Mouse (Mus musculus): ENCODE measurements around the gene Birc3. TPM values are rescaled to one million over a fixed set of nuclear protein-coding genes. Genes with fewer than 3 reads are reported as not detected.

Gene Birc3
- total and polyA plus RNA-seq, 3 experiments: 9.3 to 71.2 (median 57.9) TPM

DNA sequence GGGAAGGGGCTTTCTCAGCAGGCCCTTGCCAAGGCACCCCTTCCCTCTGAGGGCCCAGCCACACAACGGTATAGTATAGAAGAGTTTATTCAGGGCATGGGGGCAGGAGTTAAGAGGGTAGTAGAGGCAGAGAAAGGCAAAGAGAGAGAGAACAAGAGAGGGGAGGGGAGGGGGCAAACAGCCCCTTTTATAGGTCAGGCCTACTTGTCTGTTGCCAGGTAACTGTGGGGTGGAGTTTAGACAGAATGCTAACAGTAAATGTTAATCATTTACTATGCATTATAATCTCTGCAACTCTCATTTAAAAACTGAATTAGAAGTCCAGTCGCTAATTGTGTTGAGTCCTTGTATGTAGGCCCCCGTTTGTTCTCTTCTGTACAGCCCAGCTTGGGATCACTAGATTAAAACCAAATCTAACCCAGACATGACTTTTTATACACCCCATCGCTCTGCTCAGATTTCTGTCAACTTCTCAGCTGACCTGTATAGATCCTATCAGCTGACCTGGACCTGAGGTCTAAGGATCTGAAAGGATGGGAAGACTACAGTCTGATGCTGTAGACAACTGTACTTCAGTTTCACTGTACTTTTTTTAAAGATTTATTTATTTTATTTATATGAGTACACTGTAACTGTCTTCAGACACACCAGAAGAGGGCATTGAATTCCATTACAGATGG lies 27.6 kb downstream of the Birc3 start:
- no peak for DNase-seq (ENCODE audit: low spot score)
- H3K4me3 ChIP-seq (ENCODE audit: low read depth, low read length): no peak overlapping the region
- H3K9me3 ChIP-seq (replicated peaks): no peaks in the 10 kb centered on the region
- H3K4me1 ChIP-seq (ENCODE audit: insufficient read depth, low read depth, low read length): peaks cover 6% of the 10 kb centered on the region; the same call in 1 of the 2 replicates
- H3K27me3 ChIP-seq (ENCODE audit: insufficient read depth, low read length): no peaks in the 10 kb centered on the region; the same call in 1 of the 2 replicates
- H3K36me3 ChIP-seq (replicated peaks): peaks cover 21% of the 10 kb centered on the region
- no peak for ATAC-seq (ENCODE audit: extremely low read depth, insufficient number of reproducible peaks, low FRiP score, poor library complexity, severe bottlenecking)
- TF ChIP-seq POLR2AphosphoS5 (IDR thresholded peaks at IDR 0.05; ENCODE audit: insufficient replicate concordance, low read depth, low read length) (no peak), CTCF (IDR thresholded peaks at IDR 0.05; ENCODE audit: low read depth, low read length) (no peak), GATA2 (IDR thresholded peaks at IDR 0.05; ENCODE audit: borderline replicate concordance, low read depth, low read length) (no peak), TAL1 (conservative IDR thresholded peaks at IDR 0.05; ENCODE audit: low read depth, low read length) (no peak), GATA1 (IDR thresholded peaks at IDR 0.05; ENCODE audit: borderline replicate concordance, low read length) (no peak)

GRCm38 (mm10) chr9:7841221-7841620 lies 31.8 kb downstream of the Birc3 start:
- Histone ChIP-seq H3K36me3 (replicated peaks) (no peaks in the 10 kb centered on the region), H3K4me1 (ENCODE audit: insufficient read depth, low read depth, low read length) (peaks cover 8% of the 10 kb centered on the region), H3K9me3 (replicated peaks) (no peaks in the 10 kb centered on the region), H3K27me3 (ENCODE audit: insufficient read depth, low read length) (no peaks in the 10 kb centered on the region; the same call in 1 of the 2 replicates), H3K4me3 (ENCODE audit: low read depth, low read length) (no peak overlapping the region)
- ATAC-seq (ENCODE audit: extremely low read depth, insufficient number of reproducible peaks, low FRiP score, poor library complexity, severe bottlenecking): no peak
- TF ChIP-seq CTCF (IDR thresholded peaks at IDR 0.05; ENCODE audit: low read depth, low read length) (no peak), GATA1 (IDR thresholded peaks at IDR 0.05; ENCODE audit: borderline replicate concordance, low read length) (no peak), POLR2AphosphoS5 (IDR thresholded peaks at IDR 0.05; ENCODE audit: insufficient replicate concordance, low read depth, low read length) (no peak), TAL1 (conservative IDR thresholded peaks at IDR 0.05; ENCODE audit: low read depth, low read length) (no peak), GATA2 (IDR thresholded peaks at IDR 0.05; ENCODE audit: borderline replicate concordance, low read depth, low read length) (no peak)
- DNase-seq (ENCODE audit: low spot score): no peak

GRCm38 (mm10) chr9:7837806-7838440 lies 35.1 kb downstream of the Birc3 start:
- DNase-seq (ENCODE audit: low spot score): peak; percentile 66
- no peak for ATAC-seq (ENCODE audit: extremely low read depth, insufficient number of reproducible peaks, low FRiP score, poor library complexity, severe bottlenecking)

DNA sequence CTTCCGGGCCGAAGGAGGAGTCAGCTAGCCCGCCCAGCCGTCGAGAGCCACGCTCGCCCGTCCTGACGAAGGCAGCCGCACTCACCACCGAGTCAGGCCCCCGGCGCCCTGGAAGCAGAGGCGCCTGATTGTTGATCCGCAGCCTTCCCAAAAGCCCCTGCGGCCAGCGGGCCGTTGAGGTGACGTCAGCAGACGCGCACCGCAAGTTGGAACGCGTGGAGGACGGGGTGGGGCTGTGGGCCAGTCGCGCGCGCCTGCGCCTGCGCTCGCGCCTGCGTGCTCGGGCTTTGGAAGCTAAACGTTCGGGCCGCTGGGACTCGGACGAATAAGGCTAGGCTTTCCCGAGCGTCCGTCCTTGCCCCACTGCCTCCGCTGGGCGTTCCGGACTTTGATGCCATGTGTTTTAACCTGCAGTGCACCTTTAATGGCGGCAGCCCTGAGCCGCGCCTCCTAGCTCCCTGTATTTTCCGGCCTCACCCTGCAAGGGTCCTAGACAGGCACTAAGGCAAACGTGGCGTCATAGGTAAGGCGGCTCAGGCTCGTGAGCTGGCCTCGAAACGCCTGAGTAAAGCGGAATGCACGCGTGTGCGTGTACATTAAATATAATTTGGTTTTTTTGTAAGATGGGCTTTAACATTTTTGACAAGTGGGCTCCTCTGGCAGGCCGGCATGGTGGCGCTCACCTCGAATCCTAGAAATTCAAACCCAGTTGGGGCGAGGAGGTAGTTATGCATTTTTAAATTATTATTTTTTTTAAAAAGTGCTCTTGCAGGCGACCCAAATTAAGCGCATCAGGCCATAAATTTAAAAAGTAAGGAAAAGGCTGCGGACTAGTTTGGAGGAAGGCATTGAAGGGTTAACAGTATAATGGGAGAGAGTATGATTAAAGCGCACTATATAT lies 35.8 kb downstream of the Birc3 start, which contains the start of gene Birc2:
Gene Birc2 (minus strand): TSS at position 160 of the 901 bp plus-strand sequence.
- TF ChIP-seq GATA2 (IDR thresholded peaks at IDR 0.05; ENCODE audit: borderline replicate concordance, low read depth, low read length): no peak
- TF ChIP-seq CTCF (IDR thresholded peaks at IDR 0.05; ENCODE audit: low read depth, low read length): no peak
- TF ChIP-seq POLR2AphosphoS5 (IDR thresholded peaks at IDR 0.05; ENCODE audit: insufficient replicate concordance, low read depth, low read length): no peak
- no peak for TF ChIP-seq GATA1 (IDR thresholded peaks at IDR 0.05; ENCODE audit: borderline replicate concordance, low read length)
- no peak for TF ChIP-seq TAL1 (conservative IDR thresholded peaks at IDR 0.05; ENCODE audit: low read depth, low read length)
- peak; percentile 87 for ATAC-seq (ENCODE audit: extremely low read depth, insufficient number of reproducible peaks, low FRiP score, poor library complexity, severe bottlenecking)
- Histone ChIP-seq H3K27me3 (ENCODE audit: insufficient read depth, low read length) (no peaks in the 10 kb centered on the region), H3K4me1 (ENCODE audit: insufficient read depth, low read depth, low read length) (peaks cover 25% of the 10 kb centered on the region), H3K4me3 (ENCODE audit: low read depth, low read length) (peak within 1 kb of the TSS; percentile 73), H3K9me3 (replicated peaks) (no peaks in the 10 kb centered on the region), H3K36me3 (replicated peaks) (peaks cover 17% of the 10 kb centered on the region)
- peak; percentile 80 for DNase-seq (ENCODE audit: low spot score)

More at GRCm38 (mm10) chr9:7837806-7838440, 35.1 kb downstream of the Birc3 start:
- no peak for TF ChIP-seq CTCF (IDR thresholded peaks at IDR 0.05; ENCODE audit: low read depth, low read length)
- TF ChIP-seq TAL1 (conservative IDR thresholded peaks at IDR 0.05; ENCODE audit: low read depth, low read length): no peak
- TF ChIP-seq GATA2 (IDR thresholded peaks at IDR 0.05; ENCODE audit: borderline replicate concordance, low read depth, low read length): no peak
- no peak for TF ChIP-seq POLR2AphosphoS5 (IDR thresholded peaks at IDR 0.05; ENCODE audit: insufficient replicate concordance, low read depth, low read length)
- TF ChIP-seq GATA1 (IDR thresholded peaks at IDR 0.05; ENCODE audit: borderline replicate concordance, low read length): no peak
- H3K27me3 ChIP-seq (ENCODE audit: insufficient read depth, low read length): no peaks in the 10 kb centered on the region
- no peaks in the 10 kb centered on the region for H3K9me3 ChIP-seq (replicated peaks)
- peaks cover 14% of the 10 kb centered on the region for H3K36me3 ChIP-seq (replicated peaks)
- H3K4me3 ChIP-seq (ENCODE audit: low read depth, low read length): peak overlapping the region; percentile 73
- peaks cover 23% of the 10 kb centered on the region for H3K4me1 ChIP-seq (ENCODE audit: insufficient read depth, low read depth, low read length)

DNA sequence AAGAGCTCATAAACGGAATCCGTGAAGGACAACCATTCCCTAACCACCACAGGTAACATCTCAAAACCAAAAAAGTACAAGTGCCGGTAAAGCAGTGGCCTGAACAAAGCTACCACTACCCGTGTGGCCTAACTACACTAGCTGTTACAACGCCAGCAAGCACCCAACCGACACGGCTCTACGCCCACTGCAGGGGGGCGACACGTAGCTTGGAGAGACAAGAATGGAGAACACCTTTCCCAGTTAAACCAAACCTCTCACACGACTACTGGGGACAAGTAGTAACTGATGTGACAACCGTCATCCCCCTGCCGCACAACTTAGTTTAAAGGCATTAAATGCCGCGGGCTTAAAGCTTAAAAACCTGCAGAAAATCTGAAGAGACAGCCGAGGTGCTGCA lies 36.7 kb downstream of the Birc3 start:
- H3K9me3 ChIP-seq (replicated peaks): no peaks in the 10 kb centered on the region
- TF ChIP-seq CTCF (IDR thresholded peaks at IDR 0.05; ENCODE audit: low read depth, low read length) (no peak), GATA2 (IDR thresholded peaks at IDR 0.05; ENCODE audit: borderline replicate concordance, low read depth, low read length) (no peak), GATA1 (IDR thresholded peaks at IDR 0.05; ENCODE audit: borderline replicate concordance, low read length) (no peak), TAL1 (conservative IDR thresholded peaks at IDR 0.05; ENCODE audit: low read depth, low read length) (no peak), POLR2AphosphoS5 (IDR thresholded peaks at IDR 0.05; ENCODE audit: insufficient replicate concordance, low read depth, low read length) (no peak)
- peak; percentile 29 for ATAC-seq (ENCODE audit: extremely low read depth, insufficient number of reproducible peaks, low FRiP score, poor library complexity, severe bottlenecking)
- peak overlapping the region; percentile 73 for H3K4me3 ChIP-seq (ENCODE audit: low read depth, low read length)
- H3K4me1 ChIP-seq (ENCODE audit: insufficient read depth, low read depth, low read length): peaks cover 30% of the 10 kb centered on the region
- no peaks in the 10 kb centered on the region for H3K27me3 ChIP-seq (ENCODE audit: insufficient read depth, low read length)
- DNase-seq (ENCODE audit: low spot score): peak; percentile 40
- H3K36me3 ChIP-seq (replicated peaks): peaks cover 18% of the 10 kb centered on the region
